Mouse (Mus musculus) layer of hippocampus, postnatal 25 days (tissue): ENCODE data around the gene Rpl35. TPM values are rescaled to one million over a fixed set of nuclear protein-coding genes. Genes with fewer than 3 reads are reported as not detected.

Experiments used
- DNase-seq, 2 experiments: peaks; one replicate each; pipeline ENCODE4 v3.0.0; 2022; ENCODE audit warnings: mixed read lengths in 2 of 2, low spot score in 1 of 2; ENCODE audit errors: extremely low spot score in 1 of 2
- total RNA-seq, 2 experiments: library from RNA; stranded (reverse); gene quantifications; 2 replicates each; pipeline ENCODE4 v1.2.3; 2021

Rpl35 gene
- total RNA-seq, 2 experiments from 2014 or later = 220 to 250 TPM

GRCm38 (mm10) chr2:38999381-38999780, 6.0 kb downstream of the Rpl35 start:
- no peak for DNase-seq

GRCm38 (mm10) chr2:38997386-38998374, 7.7 kb downstream of the Rpl35 start, which contains the start of gene Wdr38:
Wdr38 (plus strand) TSS chr2:38997476.
- peak; percentile 90 for DNase-seq

DNA sequence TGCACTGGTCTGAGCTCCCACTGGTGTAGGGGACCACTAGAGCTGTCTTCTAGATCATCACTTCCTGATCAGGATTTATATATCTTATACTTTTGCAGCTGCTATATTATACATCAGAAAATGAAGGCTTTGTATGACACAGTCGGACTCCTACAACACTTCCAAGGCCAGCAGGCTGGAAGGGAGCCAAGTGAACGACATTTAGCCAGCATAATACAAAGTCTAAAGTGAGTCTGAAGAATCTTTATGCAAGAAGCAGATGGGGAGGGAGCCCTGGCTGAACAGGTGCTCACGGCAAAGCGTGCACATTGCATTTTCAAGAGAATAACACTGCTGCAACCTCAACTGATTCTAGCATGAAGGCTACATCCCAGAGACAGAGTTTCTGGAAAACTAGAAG, 13.0 kb downstream of the Rpl35 start:
- DNase-seq = no peak

GRCm38 (mm10) chr2:38992004-38992403, 13.4 kb downstream of the Rpl35 start:
- DNase-seq = no peak

DNA sequence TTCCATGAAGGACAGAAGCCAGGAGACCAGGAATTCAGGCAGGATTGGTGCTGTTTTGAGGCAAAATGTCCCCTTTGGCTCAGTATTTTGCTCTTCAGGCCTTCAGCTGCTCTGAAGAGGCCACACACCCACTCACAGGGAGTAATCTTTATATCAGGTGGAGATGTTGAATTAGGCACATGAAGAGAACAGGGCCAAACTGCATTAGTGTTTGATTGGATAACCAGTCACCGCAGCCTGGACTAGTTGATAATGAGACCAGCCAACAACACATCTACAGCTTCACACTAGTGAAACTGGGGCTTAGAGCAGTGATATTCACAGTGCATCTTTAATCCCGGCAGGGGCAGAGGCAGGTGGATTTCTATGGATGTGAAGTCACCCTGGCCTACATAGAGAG, 16.5 kb downstream of the Rpl35 start:
- DNase-seq = no peak

DNA sequence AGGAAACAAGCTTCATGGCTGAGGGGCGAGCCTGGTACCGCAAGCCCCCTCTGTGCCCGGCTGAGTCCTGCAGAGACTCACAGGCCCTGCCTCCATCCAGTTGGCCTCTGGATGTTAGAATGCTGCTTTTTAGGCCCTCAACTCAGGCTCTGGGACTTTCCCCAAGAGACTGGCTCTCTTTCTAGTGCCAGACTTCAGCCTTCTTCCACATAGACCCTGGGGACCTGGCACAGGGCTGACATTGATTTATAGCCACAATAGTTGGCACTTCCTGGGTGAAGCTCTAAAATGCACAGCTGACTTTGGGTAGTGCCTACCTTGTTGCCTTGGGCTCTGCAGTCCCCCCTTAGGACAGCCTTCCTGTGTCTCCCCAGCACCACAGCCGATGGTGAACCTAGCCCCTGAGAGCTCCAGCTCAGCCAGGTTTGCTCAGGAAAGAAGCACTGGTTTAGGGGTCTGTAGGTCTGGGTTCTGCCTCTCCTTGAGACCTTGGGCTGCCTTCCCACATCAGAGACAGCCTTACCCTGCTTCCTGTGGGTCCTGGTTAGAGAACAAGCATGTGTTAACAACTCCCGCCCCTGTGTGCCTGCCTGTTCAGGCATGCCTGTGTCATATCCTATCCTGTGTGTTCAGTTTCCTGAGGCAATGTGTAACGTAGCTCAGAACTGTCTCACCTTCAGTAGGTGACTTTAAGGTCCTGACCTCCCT, 17.5 kb downstream of the Rpl35 start:
- DNase-seq = no peak

DNA sequence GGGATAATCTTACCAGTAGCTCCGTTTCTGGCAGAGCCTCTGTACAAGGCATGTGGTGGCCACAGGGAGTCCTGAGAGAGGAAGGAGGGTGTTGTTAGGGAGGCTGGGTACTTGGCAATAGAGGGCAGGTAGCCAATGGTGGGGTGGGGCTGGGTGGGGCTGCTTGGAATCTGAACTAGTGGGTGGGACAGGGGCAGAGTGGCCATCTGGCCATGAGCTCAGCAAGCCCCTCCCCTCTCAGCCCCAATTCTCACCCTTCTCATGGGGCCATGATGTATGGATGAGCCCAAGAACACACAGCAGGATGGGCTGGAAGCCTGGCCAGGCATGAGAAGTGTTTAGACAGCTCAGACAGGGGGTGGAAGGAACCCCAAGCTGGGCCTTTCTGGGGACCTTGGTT, 18.1 kb downstream of the Rpl35 start:
- DNase-seq = no peak

- no peak for DNase-seq
These were observed 18.8 kb downstream of the Rpl35 start for GRCm38 (mm10) chr2:38986580-38986979.

GRCm38 (mm10) chr2:38983456-38983855, 22.0 kb downstream of the Rpl35 start:
- no peak for DNase-seq

- no peak for DNase-seq
These were observed 27.6 kb downstream of the Rpl35 start for GRCm38 (mm10) chr2:38977837-38978236.

DNA sequence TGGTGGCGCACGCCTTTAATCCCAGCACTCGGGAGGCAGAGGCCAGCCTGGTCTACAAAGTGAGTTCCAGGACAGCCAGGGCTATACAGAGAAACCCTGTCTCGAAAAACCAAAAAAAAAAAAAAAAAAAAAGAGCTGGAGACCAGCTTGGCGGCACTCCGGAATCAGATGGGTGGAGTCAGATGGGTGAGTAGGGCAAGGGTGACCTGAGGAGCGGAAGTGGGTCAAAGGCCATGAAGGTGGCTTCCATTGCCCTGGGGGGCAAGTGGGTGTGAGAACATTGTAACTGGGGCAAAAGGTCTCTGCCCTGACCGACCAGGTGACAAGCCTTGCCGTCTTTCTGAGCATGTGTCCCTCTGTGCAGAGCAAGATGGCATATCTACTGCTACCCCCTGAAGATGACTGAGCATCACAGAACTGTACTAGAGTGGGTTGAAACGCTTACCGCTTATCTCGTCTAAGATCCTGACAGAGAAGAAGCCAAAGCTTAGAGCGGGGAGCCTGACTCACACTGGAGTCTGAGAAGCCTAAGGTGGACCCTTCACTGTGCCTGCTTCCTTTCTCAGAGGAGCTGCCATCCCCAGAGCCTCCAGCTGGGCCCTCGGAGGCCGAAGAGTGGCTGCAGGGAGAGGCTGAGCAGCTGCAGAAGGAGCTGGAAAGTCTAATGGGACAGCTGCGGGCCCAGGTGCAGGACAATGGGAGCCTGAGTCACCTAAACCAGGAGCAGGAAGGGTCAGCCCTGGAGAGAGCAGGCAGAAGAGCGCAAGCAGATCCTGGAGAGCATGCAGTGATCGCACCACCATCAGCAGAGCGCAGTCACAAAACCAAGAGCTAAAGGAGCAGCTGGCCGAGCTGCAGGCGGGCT, 29.3 kb downstream of the Rpl35 start:
- DNase-seq = no peak

DNA sequence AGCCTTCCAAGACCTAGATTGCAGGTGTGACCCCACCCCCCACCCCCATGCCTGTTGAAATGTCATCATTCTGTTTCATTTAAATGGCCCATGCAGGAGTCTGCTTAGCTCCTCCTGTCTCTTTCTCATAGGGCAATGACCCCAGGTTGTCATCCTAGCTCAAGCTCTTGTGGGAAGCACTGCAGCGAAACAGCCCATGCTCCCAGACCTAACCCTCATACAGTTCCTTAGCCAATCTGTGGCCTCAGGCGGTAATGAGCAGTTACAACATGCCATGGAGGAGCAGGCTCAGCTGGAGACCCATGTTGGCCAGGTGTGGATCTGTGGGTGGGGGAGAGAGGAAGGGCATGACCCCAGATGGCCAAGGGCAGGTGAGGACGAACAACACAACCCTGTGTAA, 30.2 kb downstream of the Rpl35 start:
- DNase-seq = no peak

GRCm38 (mm10) chr2:38974171-38974570, 31.3 kb downstream of the Rpl35 start:
- no peak for DNase-seq

- DNase-seq = no peak
These were observed 31.7 kb downstream of the Rpl35 start for GRCm38 (mm10) chr2:38973701-38974100.

DNA sequence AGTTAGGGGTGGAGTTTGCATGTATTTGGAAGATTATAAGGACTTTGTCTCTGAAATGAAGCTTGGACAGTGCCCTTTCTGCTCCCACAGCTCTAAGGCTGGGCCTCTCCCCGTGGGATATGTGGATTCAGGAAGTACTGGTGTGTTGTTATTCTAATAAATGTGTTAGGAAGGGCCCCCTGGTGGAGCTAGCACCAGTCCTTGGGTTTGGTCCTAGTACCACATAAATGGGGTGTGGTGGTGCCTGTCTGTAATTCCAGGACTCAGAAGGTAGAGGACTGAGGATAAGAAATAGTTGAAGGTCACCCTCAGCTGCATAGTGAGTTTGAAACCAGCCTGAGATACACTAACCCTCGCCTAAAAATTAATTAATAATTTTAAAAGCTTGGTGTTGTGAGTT, 32.2 kb downstream of the Rpl35 start:
- no peak for DNase-seq

GRCm38 (mm10) chr2:38970057-38970456, 35.4 kb downstream of the Rpl35 start:
- no peak for DNase-seq

DNA sequence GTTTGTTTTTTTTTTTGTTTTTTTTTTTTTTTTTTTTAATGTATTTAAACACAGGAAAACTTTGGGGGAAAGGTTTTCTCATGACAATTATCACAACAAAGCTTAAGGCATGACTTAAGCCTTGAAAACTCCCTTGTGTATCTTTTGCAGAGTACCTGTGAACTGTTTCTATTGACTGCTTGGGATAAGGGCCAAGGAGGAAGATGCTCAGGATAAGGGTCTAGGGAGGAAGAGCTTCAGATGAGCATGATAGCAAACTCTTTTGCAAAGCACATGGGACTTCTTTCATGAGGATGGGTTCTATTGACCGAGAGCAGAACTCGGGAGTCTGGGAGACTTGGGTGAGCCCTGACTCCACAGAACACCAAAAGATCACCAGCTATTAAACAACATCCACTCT, 35.8 kb downstream of the Rpl35 start:
- no peak for DNase-seq

DNA sequence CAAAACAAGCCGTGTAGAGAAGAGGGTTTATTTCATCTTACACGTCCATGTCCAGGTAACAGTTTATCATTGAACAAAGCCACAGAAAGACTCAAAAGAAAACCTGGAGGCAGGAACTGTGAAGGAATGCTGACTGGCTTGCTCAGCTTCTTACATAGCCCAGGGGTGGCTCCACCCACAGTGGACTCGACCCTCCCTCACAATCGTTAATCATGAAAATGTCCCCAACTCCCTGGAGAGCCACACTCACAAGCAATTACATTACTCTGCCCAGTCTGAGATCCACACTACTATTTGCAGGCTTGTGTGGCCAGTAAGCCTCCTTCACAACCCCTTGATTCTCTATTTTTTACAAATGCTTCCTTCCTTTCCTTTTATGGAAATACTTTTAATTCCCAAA, 41.2 kb downstream of the Rpl35 start:
- no peak for DNase-seq

DNA sequence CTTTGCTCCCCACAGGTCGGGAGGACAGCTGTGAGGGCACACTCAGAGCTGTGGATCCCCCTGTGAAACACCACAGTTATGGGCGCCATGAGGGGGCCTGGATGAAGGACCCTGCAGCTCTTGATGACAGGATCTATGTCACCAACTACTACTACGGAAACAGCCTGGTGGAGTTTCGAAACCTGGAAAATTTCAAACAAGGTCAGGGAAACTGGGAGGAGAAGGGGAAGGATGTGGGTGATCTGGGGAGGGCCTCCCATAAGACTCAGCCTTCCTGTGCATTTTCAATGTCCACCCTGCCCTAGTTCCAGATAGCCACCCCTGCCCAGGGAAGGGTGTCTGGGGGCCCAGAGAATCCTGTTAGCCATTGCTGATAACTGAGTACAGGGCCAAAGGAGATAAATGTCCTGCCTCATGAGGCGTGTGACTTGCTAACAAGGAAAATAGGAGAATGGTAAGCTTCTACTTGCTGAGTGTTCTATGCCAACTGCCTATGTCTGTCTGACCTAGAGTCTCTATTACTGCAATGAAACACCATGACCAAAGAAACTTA, 47.7 kb downstream of the Rpl35 start:
- DNase-seq = no peak

GRCm38 (mm10) chr2:38956062-38956461, 49.4 kb downstream of the Rpl35 start:
- DNase-seq = no peak
